Mouse (Mus musculus): Measurements from ENCODE around the gene Enox1.

Gene Enox1

DNA sequence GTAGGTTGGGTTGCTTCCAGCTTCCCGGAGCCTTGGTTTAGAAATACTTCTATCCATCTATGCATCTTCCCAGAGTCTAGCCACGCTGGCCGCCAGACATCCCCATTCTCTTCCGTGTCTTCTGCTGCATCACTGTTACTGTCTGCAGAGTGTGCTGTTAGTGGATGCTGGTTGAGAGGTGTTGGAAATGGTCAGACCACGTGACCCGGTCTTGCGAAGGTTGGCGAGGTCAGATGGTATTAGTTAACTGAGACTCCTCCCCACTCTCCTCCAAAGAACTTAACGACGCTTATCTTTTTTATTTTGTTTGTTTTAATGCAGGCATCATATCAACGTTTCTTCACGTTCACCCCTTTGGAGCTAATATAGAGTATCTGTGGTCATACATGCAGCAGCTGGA, 550.7 kb downstream of the Enox1 start:
- DNase-seq: no peak

GRCm38 (mm10) chr14:77708354-77709150, 552.0 kb downstream of the Enox1 start:
- peak in 1 of 2 experiments; percentile 49 for DNase-seq

DNA sequence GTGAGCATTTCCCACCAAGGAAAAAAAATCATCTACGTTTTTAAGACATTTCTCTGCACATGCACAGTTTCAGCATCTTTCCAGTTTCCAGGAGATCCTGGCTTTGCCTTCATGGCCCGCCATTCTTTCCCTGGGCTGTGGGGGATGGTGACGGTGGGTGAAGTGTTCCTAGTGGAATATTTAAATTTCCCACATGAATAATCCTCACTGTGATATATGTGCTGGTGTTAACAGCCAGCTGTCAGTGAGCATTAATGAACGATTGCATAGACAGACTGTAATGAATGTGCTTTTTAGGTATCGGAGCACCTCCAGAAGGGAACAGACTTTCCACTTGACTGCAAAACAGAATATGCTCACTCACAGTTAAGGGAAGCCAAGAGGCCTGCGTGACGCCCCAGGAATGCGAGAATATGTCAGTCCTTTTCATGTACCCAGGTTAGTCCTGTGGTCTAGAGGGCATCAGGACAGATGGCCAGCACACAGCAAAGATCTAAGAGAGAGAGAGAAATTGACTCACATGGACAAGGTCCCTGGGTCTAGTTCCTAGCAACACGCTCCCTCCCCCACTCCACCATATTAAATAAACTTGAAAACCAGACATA, 558.5 kb downstream of the Enox1 start:
- peak; percentile 46 to 64 for DNase-seq

DNA sequence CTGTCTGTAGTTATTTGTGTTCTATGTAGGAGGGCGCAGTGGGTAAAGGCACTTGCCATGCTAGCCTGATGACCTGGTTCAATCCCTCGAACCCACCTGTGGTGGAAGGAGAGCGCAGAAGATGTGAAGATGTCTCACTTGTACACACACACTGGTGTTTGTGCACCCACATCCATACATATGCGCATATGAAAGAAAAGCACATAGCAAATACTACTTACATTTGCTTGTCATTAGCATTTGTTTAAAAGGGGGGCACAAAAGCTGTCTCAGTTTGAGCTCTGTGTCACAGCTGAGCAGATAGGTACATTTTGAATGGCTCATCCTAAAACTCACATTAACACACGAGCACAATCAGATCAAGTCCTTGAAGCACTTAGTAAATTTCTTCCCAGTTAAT, 560.4 kb downstream of the Enox1 start:
- DNase-seq: no peak

DNA sequence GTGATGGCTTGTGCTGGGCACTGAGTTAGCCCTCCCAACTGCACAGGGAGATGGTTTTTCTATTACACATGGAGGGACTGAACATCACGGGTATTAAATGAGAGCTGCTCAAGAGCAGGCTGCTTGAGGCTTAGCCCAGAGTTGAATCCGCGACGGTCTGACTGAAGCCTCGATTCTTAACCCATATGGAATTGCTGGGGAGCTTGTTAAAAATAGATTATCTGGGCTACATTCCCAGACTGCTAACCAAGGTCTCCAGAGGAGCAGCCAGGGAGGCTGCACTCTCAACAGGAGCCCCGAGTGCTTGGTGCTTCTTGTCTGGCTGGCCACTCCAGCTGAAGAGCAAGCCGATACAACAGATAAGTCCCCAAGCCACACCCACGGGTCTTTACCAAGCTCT, 562.3 kb downstream of the Enox1 start:
- peak; percentile 45 to 52 for DNase-seq

- DNase-seq: peak in 1 of 2 experiments; percentile 29
Observed at GRCm38 (mm10) chr14:77738056-77738455, 581.5 kb downstream of the Enox1 start.

GRCm38 (mm10) chr14:77738751-77739365, 582.3 kb downstream of the Enox1 start:
- DNase-seq: peak; percentile 30 to 36

- DNase-seq: no peak
Observed at GRCm38 (mm10) chr14:77739376-77739775, 582.8 kb downstream of the Enox1 start.

DNA sequence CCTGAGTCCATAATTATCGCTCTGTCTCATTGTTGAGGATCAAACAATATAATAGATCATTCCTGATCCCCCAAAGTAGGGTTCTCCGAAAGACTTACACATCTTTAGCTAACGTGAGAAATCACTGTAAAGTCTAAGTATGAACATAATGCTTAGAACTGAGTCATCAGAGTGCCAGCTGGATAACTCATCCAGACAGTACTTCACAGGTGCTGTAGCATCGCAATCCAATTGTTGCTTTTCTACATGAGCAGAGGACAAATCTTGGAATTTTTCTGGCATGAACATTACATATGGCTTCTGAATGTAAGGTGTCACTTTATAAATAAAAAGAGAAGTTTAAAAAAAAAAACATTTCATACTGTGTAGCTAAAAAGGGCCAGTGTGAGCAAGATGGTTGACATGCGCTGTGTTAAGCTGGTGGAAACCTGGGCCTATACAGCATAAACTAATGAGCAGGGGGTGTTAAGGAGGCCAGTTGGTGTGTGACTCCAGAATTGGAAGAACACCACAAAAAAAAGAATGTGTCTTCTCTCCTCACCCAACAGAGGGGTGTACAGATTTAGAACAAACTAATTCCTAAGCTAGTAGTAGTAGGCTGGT, 588.2 kb downstream of the Enox1 start:
- no peak for DNase-seq

DNA sequence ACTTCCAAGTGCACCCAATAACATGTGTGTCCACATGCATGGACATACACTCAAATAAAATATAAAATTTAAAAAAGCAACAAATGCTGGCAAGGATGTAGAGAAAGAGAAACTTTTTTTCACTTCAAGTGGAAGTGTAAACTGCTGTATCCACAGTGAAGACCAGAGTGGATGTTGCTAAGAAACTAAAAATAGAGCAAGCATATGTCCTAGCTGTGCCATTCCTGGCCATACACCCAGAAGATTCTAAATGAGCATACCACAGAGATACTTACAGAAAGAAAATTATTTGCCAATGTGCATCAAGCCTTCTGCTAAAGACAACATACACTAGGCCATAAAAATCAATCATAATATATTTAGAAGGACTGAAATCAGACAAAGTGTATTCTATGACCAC, 592.4 kb downstream of the Enox1 start:
- DNase-seq: no peak
